Mouse (Mus musculus) midbrain, embryonic 11.5 days (tissue): ENCODE measurements around the gene Ebf1. TPM values are rescaled to one million over a fixed set of nuclear protein-coding genes. Genes with fewer than 3 reads are reported as not detected.
A peak's percentile ranks its signal among the peaks of the same experiment; 100 is the strongest.

Source experiments
- ATAC-seq: fragments of 200-750 bp; cut with Nextera tagmentation; 2 replicates; pipeline ENCODE4 v1.8.0; 2017; ENCODE audit warnings: moderate TSS enrichment, moderate library complexity; ENCODE audit not compliant: low FRiP score
- DNase-seq: peaks from one replicate; pipeline ENCODE4 v3.0.0; 2015; ENCODE audit warnings: low spot score; ENCODE audit errors: missing footprints
- H3K27ac ChIP-seq: fragments of 300-500 bp; sonication (generic); 2 replicates; pipeline ENCODE4 v1.5.1; 2014; ENCODE audit warnings: low read depth, low read length
- H3K27me3 ChIP-seq: fragments of 300-500 bp; sonication (generic); 2 replicates; pipeline ENCODE4 v1.6.1; 2014; ENCODE audit warnings: mild to moderate bottlenecking, low read length, moderate library complexity, mixed read lengths; ENCODE audit not compliant: control insufficient read depth, insufficient read depth
- H3K36me3 ChIP-seq: fragments of 300-500 bp; sonication (generic); 2 replicates; pipeline ENCODE4 v1.6.1; 2014; ENCODE audit warnings: mild to moderate bottlenecking, low read length, moderate library complexity, mixed read lengths; ENCODE audit not compliant: control insufficient read depth, insufficient read depth
- H3K4me1 ChIP-seq: fragments of 300-500 bp; sonication (generic); 2 replicates; pipeline ENCODE4 v1.6.1; 2014; ENCODE audit warnings: low read length; ENCODE audit not compliant: control insufficient read depth, insufficient read depth
- H3K4me2 ChIP-seq: fragments of 300-500 bp; sonication (generic); 2 replicates; pipeline ENCODE4 v1.6.1; 2014; ENCODE audit warnings: mild to moderate bottlenecking, moderate library complexity
- H3K4me3 ChIP-seq: fragments of 300-500 bp; sonication (generic); 2 replicates; pipeline ENCODE4 v1.5.1; 2014; ENCODE audit warnings: low read depth, low read length
- H3K9ac ChIP-seq: fragments of 300-500 bp; sonication (generic); 2 replicates; pipeline ENCODE4 v1.6.1; 2014; ENCODE audit warnings: low read length
- H3K9me3 ChIP-seq: fragments of 300-500 bp; sonication (generic); 2 replicates; pipeline ENCODE4 v1.6.1; 2016; ENCODE audit warnings: low read length; ENCODE audit not compliant: control insufficient read depth
- WGBS: fragments of 180-500 bp; shearing (Covaris S2); extraction: QIAGEN DNeasy Blood & Tissue Kit; methylation state at CpG from one replicate; pipeline ENCODE4 v1.1.7; 2014; 5-methylcytosine and 5-hydroxymethylcytosine counted together
- polyA plus RNA-seq: library from polyadenylated mRNA; unstranded; fragments of >200 nt; fragmentation: Nextera tagmentation; extraction: Ambion mirVana; gene quantifications from 2 replicates; pipeline ENCODE4 v1.2.1, GENCODE M21; 2014

Gene Ebf1
- polyA plus RNA-seq, 1 experiment from 2014 or later: 73.8 TPM

DNA sequence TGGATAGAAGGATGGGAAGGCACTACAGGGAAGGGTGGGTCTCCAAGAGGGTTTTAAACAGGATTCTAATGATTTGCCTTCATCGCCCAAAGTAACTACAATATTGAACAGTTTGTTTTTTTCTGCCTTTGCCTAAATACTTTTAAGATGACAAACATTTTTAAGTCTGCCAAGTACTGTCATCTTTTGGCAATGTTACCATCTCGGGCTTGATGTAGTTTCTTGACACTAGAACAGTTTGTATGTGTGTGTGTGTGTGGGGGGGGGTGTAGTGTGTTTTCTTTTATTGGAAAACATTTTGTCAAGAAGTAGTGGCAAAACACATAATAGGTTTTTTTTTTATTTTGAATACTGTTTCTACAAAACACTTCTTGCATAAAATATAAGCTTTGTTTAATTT lies 111.2 kb downstream of the Ebf1 start:
- Histone ChIP-seq H3K27ac (no peak overlapping the region), H3K4me2 (no peak overlapping the region), H3K27me3 (no peaks in the 10 kb centered on the region), H3K4me1 (no peaks in the 10 kb centered on the region), H3K36me3 (no peaks in the 10 kb centered on the region), H3K9ac (no peak overlapping the region), H3K4me3 (no peak overlapping the region), H3K9me3 (no peaks in the 10 kb centered on the region)
- WGBS: 87% methylated on average over 2 of the region's 2 CpGs
- no peak for ATAC-seq
- DNase-seq: no peak

DNA sequence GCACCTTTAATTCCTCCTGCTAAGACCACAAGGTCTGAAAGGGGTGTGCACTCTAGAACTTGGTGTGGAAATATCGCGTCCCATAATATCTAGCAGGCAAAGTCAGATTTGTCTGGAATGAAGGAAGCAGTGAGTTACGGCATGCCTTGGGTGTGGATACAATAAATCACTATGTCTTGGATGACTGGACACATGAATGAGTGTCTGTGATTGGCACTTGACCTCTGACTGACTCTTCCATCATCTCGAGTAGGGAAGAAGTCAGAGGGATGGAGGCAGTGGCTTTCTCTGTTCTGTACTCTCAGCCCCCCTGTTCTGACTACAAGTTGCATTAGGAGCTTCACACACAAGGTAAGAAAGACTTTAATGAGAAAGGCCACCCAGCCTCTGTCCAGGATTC lies 112.8 kb downstream of the Ebf1 start:
- Histone ChIP-seq H3K27ac (no peak overlapping the region), H3K4me2 (no peak overlapping the region), H3K27me3 (no peaks in the 10 kb centered on the region), H3K36me3 (no peaks in the 10 kb centered on the region), H3K9ac (no peak overlapping the region), H3K9me3 (no peaks in the 10 kb centered on the region), H3K4me3 (no peak overlapping the region), H3K4me1 (no peaks in the 10 kb centered on the region)
- DNase-seq (no peak), ATAC-seq (no peak)
- WGBS: 73% methylated on average over 4 of the region's 4 CpGs

DNA sequence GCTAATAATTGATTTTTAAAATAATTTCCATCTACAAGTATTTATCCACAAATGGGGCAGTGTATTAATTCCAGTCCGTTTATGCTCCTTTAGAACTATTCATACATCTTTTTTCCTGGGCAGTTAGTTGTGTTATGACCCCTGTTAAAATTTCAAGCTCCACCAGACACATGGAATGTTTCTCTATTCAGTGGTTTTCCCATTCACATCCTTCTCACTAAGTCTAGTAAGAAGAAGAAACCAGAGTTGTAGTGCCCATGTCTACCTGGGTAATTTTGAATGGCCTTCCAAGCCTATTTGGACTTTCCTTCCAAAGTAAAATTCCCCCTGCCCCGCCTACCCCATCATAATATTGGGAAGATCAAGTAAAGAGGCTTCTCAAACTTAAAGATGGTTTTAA lies 114.6 kb downstream of the Ebf1 start:
- Histone ChIP-seq H3K36me3 (no peaks in the 10 kb centered on the region), H3K4me3 (no peak overlapping the region), H3K27me3 (no peaks in the 10 kb centered on the region), H3K9me3 (no peaks in the 10 kb centered on the region), H3K9ac (no peak overlapping the region), H3K27ac (no peak overlapping the region), H3K4me1 (no peaks in the 10 kb centered on the region), H3K4me2 (no peak overlapping the region)
- DNase-seq (peak; percentile 33), ATAC-seq (no peak)
- WGBS: 86% methylated on average over 2 of the region's 2 CpGs

DNA sequence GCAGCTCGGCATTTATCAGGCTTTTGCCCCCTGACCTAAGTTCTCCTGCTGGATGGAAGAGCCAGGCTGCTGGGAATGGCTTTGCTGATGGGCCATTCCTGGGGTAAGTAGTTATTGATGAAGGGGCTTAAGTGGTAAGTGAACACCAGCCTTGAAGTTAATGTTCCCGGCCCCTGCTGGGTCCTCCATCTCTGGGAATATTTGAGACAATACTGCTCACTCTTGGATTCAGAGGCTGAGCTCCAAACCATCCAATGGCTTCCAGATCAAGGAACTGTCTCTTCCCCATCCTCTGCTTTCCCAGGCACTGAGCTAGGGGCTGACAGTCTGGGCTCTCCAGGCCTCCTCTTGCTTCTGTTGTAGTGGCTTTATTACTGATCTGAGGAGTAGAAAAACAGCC lies 116.2 kb downstream of the Ebf1 start:
- Histone ChIP-seq H3K4me3 (no peak overlapping the region), H3K4me2 (no peak overlapping the region), H3K27me3 (no peaks in the 10 kb centered on the region), H3K27ac (no peak overlapping the region), H3K36me3 (no peaks in the 10 kb centered on the region), H3K4me1 (no peaks in the 10 kb centered on the region), H3K9ac (no peak overlapping the region), H3K9me3 (no peaks in the 10 kb centered on the region)
- no peak for ATAC-seq
- peak; percentile 79 for DNase-seq
- WGBS: 28% methylated on average over 2 of the region's 2 CpGs

DNA sequence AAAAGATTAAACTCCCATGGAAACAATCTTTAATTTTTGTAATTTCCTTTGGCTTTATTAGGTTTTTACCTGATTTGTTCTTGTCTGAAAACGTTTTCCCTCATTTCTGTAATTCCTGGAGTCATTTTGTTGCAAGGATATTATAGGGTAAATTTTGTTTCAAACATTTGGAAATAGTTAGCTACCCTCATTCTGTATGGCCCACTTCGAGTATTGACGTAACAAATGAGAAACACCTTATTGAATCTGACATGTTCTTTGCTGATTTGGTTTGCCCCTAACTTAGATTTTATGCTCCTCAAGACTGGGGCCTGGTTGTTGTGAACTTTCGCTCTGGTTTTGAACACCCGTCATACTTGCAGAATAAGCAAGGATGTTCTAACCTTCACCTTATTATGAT lies 120.9 kb downstream of the Ebf1 start:
- no peak overlapping the region for H3K9ac ChIP-seq
- DNase-seq: peak; percentile 79
- H3K4me2 ChIP-seq: no peak overlapping the region
- H3K4me3 ChIP-seq: no peak overlapping the region
- 82% methylated on average over 5 of the region's 5 CpGs for WGBS
- no peaks in the 10 kb centered on the region for H3K9me3 ChIP-seq
- H3K36me3 ChIP-seq: no peaks in the 10 kb centered on the region
- H3K27ac ChIP-seq: no peak overlapping the region; the same call in 1 of the 2 replicates
- no peaks in the 10 kb centered on the region for H3K27me3 ChIP-seq
- ATAC-seq: no peak
- H3K4me1 ChIP-seq: peaks cover 27% of the 10 kb centered on the region

DNA sequence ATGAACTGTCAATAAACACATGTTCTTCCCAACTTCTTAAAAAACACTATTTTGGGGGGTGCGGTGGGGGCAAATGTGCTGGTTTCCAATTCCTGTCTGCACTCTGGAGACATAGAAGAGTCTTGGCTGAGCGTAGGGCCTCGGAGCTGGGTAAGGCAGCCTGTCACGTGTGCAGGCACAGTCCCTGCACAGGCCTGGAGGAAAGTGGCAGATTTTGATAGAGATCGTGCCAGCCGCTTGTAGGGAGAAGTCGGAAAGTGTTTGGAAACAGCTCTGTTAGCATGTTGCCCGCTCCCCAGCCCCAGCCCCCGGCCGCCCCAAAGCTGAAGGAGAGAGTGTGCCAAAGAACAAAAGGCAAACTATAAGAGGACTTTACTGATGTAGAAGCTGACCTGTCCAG lies 121.7 kb downstream of the Ebf1 start:
- Histone ChIP-seq H3K4me1 (peaks cover 27% of the 10 kb centered on the region), H3K27me3 (no peaks in the 10 kb centered on the region), H3K4me3 (no peak overlapping the region), H3K9ac (0 out of 2 replicates have a peak overlapping the region, but pooled peaks have one; percentile 30), H3K36me3 (no peaks in the 10 kb centered on the region), H3K27ac (no peak overlapping the region), H3K4me2 (peak overlapping the region; percentile 7; the same call in 1 of the 2 replicates), H3K9me3 (no peaks in the 10 kb centered on the region)
- 32% methylated on average over 10 of the region's 10 CpGs for WGBS
- ATAC-seq (peak; percentile 66), DNase-seq (peak; percentile 88)

DNA sequence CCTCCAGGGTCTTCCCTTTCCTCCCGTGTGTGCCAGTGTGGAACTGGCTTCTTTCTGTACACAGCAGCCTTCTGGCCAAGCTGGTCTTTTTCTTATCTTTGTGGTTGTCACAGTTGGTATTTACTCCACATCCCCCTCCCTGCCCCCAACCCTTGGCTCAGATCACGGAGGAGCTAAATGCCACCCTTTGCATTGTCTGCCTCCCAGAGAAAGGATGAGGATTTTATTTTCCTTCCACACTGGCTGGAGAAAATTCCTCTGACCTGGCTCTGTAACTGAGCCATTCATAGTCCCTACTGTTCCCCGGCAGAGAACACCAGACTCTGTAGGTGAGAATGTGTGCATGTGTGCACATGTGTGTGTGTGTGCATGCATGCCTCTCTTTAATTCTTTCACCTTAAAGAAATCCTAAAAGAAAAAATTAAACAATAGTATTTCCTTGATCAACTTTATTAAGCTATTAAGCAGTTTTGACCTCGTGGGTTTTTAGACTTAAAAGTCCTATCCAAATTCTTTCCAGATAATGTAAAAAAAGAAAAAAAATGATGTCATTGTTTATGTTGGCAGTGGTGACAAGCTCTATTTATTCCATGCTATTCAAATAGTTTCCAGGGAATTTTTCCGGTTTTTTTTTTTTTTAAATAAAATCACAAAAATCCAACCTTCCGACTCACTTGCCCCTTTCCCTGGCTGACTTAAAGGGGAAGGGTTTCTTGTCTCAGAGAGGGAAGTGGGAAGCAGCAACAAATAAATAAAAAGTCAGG lies 123.3 kb downstream of the Ebf1 start:
- ATAC-seq (peak; percentile 50), DNase-seq (peak; percentile 88)
- H3K9ac ChIP-seq: peak overlapping the region; percentile 41; the same call in 1 of the 2 replicates
- H3K4me1 ChIP-seq: peaks cover 27% of the 10 kb centered on the region
- H3K27me3 ChIP-seq: no peaks in the 10 kb centered on the region
- H3K36me3 ChIP-seq: no peaks in the 10 kb centered on the region
- H3K27ac ChIP-seq: peak overlapping the region; percentile 74
- no peak overlapping the region for H3K4me3 ChIP-seq
- H3K9me3 ChIP-seq: no peaks in the 10 kb centered on the region
- H3K4me2 ChIP-seq: peak overlapping the region; percentile 16; the same call in 1 of the 2 replicates
- 21% methylated on average over 6 of the region's 6 CpGs for WGBS

DNA sequence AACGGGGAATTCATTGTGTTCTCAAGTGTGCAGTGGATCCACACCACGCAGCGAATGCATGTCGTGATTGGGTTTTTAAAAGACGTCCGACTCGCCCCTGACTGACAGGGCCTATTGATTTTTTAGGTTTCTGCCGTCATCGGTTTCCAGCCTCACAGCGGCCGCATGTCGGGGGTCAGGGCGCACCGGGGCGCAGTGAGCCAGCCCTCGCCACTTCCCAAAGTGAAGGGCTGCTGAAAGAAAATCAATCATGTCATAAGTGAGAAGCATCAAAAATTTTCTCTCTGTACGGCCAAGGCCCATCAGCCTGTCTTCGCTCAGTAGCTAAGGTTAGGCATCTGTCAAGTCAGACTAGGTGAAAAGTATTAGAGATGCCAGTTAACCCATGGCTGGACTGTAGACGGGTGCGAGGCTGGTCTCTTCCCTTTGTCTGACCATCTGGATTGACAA lies 124.0 kb downstream of the Ebf1 start:
- no peaks in the 10 kb centered on the region for H3K9me3 ChIP-seq
- no peaks in the 10 kb centered on the region for H3K27me3 ChIP-seq
- no peaks in the 10 kb centered on the region for H3K36me3 ChIP-seq
- H3K4me3 ChIP-seq: no peak overlapping the region
- 28% methylated on average over 20 of the region's 20 CpGs for WGBS
- 0 out of 2 replicates have a peak overlapping the region, but pooled peaks have one; percentile 27 for H3K9ac ChIP-seq
- peaks cover 27% of the 10 kb centered on the region for H3K4me1 ChIP-seq
- DNase-seq (peak; percentile 91), ATAC-seq (peak; percentile 71)
- peak overlapping the region; percentile 74 for H3K27ac ChIP-seq
- no peak overlapping the region for H3K4me2 ChIP-seq

DNA sequence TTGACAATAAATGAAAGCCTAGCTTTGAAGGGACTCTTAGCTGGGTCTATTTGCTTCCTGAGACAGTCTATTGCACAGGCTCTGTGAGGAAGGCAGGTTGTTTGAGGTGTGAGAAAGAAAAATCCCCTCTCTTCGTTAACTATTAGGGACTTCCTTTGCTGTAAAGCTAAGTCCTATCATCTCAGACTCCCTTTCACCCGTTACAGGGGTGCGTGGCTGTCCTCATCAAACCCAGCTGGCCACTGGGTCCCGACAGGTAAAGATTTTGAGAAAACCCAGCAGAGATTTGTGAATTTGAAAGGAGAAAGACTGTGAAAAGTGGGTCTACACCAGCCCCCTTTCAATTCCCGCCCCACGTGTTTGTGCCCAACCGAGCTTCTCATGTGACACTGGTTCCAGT lies 127.3 kb downstream of the Ebf1 start:
- Histone ChIP-seq H3K27ac (no peak overlapping the region), H3K9ac (no peak overlapping the region), H3K36me3 (no peaks in the 10 kb centered on the region), H3K27me3 (no peaks in the 10 kb centered on the region), H3K4me2 (no peak overlapping the region), H3K9me3 (no peaks in the 10 kb centered on the region), H3K4me3 (no peak overlapping the region), H3K4me1 (peaks cover 29% of the 10 kb centered on the region)
- no peak for DNase-seq
- no peak for ATAC-seq
- WGBS: 73% methylated on average over 7 of the region's 7 CpGs
